Mouse (Mus musculus) adrenal gland, postnatal 4 days (tissue): ENCODE measurements at regions not wholly inside any gene's neighbourhood (a gene's known extent, or its start where the extent isn't known, plus 50 kb on each side); places are given as distances from the start of the nearest gene placed in this dataset.
A peak's percentile ranks its signal among the peaks of the same experiment; 100 is the strongest.

ENCODE experiments used
- DNase-seq, 2 experiments: peaks; one replicate each; pipeline ENCODE4 v3.0.0; 2021 to 2022; ENCODE audit warnings: low spot score in 2 of 2, mixed read lengths in 2 of 2

- DNase-seq, result no peak
Measured at GRCm38 (mm10) chr7:34587239-34587638, 69.3 kb downstream of the Kctd15 start.

- no peak for DNase-seq
Measured at GRCm38 (mm10) chr7:34585312-34585865, 71.1 kb downstream of the Kctd15 start.

GRCm38 (mm10) chr7:34584870-34585269 lies 71.7 kb downstream of the Kctd15 start:
- DNase-seq, result no peak

GRCm38 (mm10) chr7:34580866-34581265 lies 75.7 kb downstream of the Kctd15 start:
- no peak for DNase-seq

GRCm38 (mm10) chr7:34571295-34571694 lies 85.2 kb downstream of the Kctd15 start:
- DNase-seq, result no peak

- DNase-seq, result peak in 1 of 2 experiments; percentile 26
Measured at GRCm38 (mm10) chr7:34570114-34571065, 86.1 kb downstream of the Kctd15 start.

- no peak for DNase-seq
Measured at GRCm38 (mm10) chr7:34569747-34570113, 86.8 kb downstream of the Kctd15 start.

- DNase-seq, result no peak
Measured at GRCm38 (mm10) chr7:34567575-34567974, 89.0 kb downstream of the Kctd15 start.

- DNase-seq, result no peak
Measured at GRCm38 (mm10) chr7:34562160-34562559, 94.4 kb downstream of the Kctd15 start.

- no peak for DNase-seq
Measured at GRCm38 (mm10) chr7:34558615-34559343, 97.8 kb downstream of the Kctd15 start.

GRCm38 (mm10) chr7:34555196-34555595 lies 101.3 kb downstream of the Kctd15 start:
- no peak for DNase-seq

- DNase-seq, result no peak
Measured at GRCm38 (mm10) chr7:34546609-34547316, 109.8 kb downstream of the Kctd15 start.

- DNase-seq, result no peak
Measured at GRCm38 (mm10) chr7:34545906-34546305, 110.6 kb downstream of the Kctd15 start.

GRCm38 (mm10) chr7:34541906-34542305 lies 114.6 kb downstream of the Kctd15 start:
- DNase-seq, result no peak

GRCm38 (mm10) chr7:34541000-34541399 lies 115.5 kb downstream of the Kctd15 start:
- no peak for DNase-seq

- no peak for DNase-seq
Measured at GRCm38 (mm10) chr7:34539856-34540255, 116.7 kb downstream of the Kctd15 start.

- no peak for DNase-seq
Measured at GRCm38 (mm10) chr7:34538310-34539055, 118.0 kb downstream of the Kctd15 start.

GRCm38 (mm10) chr7:34537122-34537521 lies 119.4 kb downstream of the Kctd15 start:
- DNase-seq, result no peak

- DNase-seq, result no peak
Measured at GRCm38 (mm10) chr7:34534241-34534640, 122.3 kb downstream of the Kctd15 start.

- DNase-seq, result no peak
Measured at GRCm38 (mm10) chr7:34531639-34532038, 124.9 kb downstream of the Kctd15 start.

- no peak for DNase-seq
Measured at GRCm38 (mm10) chr7:34507858-34508257, 114.7 kb upstream of the Lsm14a start.
